Mouse (Mus musculus) embryonic fibroblast, embryonic 13.5 days (primary cell): ENCODE results near the gene Dcun1d4. TPM values are rescaled to one million over a fixed set of nuclear protein-coding genes. Genes with fewer than 3 reads are reported as not detected.
A peak's percentile ranks its signal among the peaks of the same experiment; 100 is the strongest.

Experiments
- H3K27ac ChIP-seq: 2 replicates; pipeline ENCODE4 v1.5.1; 2012; ENCODE audit warnings: low read length, control low read depth, inconsistent platforms; ENCODE audit not compliant: insufficient read depth
- H3K4me1 ChIP-seq: 2 replicates; pipeline ENCODE4 v1.6.1; 2011; ENCODE audit warnings: low read length; ENCODE audit not compliant: control insufficient read depth, insufficient read depth
- H3K4me3 ChIP-seq: 2 replicates; pipeline ENCODE4 v1.5.1; 2011; ENCODE audit warnings: mild to moderate bottlenecking, control low read depth, low read length; ENCODE audit not compliant: insufficient read depth
- CTCF ChIP-seq: IDR thresholded peaks from 2 replicates; pipeline ENCODE4 v1.5.1; 2011; ENCODE audit warnings: mild to moderate bottlenecking, control low read depth, low read length, moderate library complexity, borderline replicate concordance; ENCODE audit not compliant: insufficient read depth
- POLR2A ChIP-seq: IDR thresholded peaks from 2 replicates; pipeline ENCODE4 v1.6.1; 2011; ENCODE audit warnings: low read depth, mild to moderate bottlenecking, control low read depth, low read length, moderate library complexity
- polyA plus RNA-seq: library from polyadenylated mRNA; stranded (reverse); fragments of >200 nt; gene quantifications from 2 replicates; pipeline ENCODE4 v1.2.4, GENCODE M21; 2011; ENCODE audit warnings: low read depth; ENCODE audit not compliant: missing spikeins, insufficient read length

Gene Dcun1d4
- polyA plus RNA-seq, result 27.9 and 36.4 TPM in 2 replicates

GRCm38 (mm10) chr5:73480700-73481099, at the start of gene Dcun1d4:
Gene Dcun1d4, plus strand, starts transcription at chr5:73481000.
- Histone ChIP-seq H3K27ac (no peak within 1 kb of the TSS), H3K4me3 (no peak within 1 kb of the TSS), H3K4me1 (no peaks in the 10 kb centered on the region)
- no peak for TF ChIP-seq CTCF
- TF ChIP-seq POLR2A, result no peak

- Histone ChIP-seq H3K27ac (no peak overlapping the region), H3K4me3 (no peak overlapping the region), H3K4me1 (no peaks in the 10 kb centered on the region)
- TF ChIP-seq POLR2A, result no peak
- peak; percentile 91; the same call in 1 of the 2 replicates for TF ChIP-seq CTCF
Observed at GRCm38 (mm10) chr5:73431581-73431980, 49.2 kb upstream of the Dcun1d4 start.

- H3K4me3 ChIP-seq, result no peak overlapping the region
- H3K4me1 ChIP-seq, result no peaks in the 10 kb centered on the region
- TF ChIP-seq POLR2A (no peak), CTCF (no peak)
- no peak overlapping the region for H3K27ac ChIP-seq
Observed at GRCm38 (mm10) chr5:73432805-73433204, 48.0 kb upstream of the Dcun1d4 start.

GRCm38 (mm10) chr5:73434764-73435163, 46.0 kb upstream of the Dcun1d4 start:
- H3K27ac ChIP-seq, result no peak overlapping the region
- TF ChIP-seq POLR2A (no peak), CTCF (no peak)

GRCm38 (mm10) chr5:73442176-73442575, 38.6 kb upstream of the Dcun1d4 start:
- H3K27ac ChIP-seq, result no peak overlapping the region
- TF ChIP-seq CTCF, result no peak
- TF ChIP-seq POLR2A, result no peak
- no peaks in the 10 kb centered on the region for H3K4me1 ChIP-seq
- no peak overlapping the region for H3K4me3 ChIP-seq

More at GRCm38 (mm10) chr5:73434764-73435163, 46.0 kb upstream of the Dcun1d4 start:
- no peak overlapping the region for H3K4me3 ChIP-seq
- no peaks in the 10 kb centered on the region for H3K4me1 ChIP-seq

GRCm38 (mm10) chr5:73450276-73450675, 30.5 kb upstream of the Dcun1d4 start:
- TF ChIP-seq POLR2A (no peak), CTCF (no peak)
- Histone ChIP-seq H3K4me3 (no peak overlapping the region), H3K4me1 (no peaks in the 10 kb centered on the region), H3K27ac (no peak overlapping the region)

- H3K4me1 ChIP-seq, result no peaks in the 10 kb centered on the region
- no peak for TF ChIP-seq CTCF
- no peak for TF ChIP-seq POLR2A
- no peak overlapping the region for H3K27ac ChIP-seq
- H3K4me3 ChIP-seq, result no peak overlapping the region
Observed at GRCm38 (mm10) chr5:73454502-73455306, 26.1 kb upstream of the Dcun1d4 start.

GRCm38 (mm10) chr5:73455307-73455687, 25.5 kb upstream of the Dcun1d4 start:
- H3K4me3 ChIP-seq, result no peak overlapping the region
- no peak overlapping the region for H3K27ac ChIP-seq
- H3K4me1 ChIP-seq, result no peaks in the 10 kb centered on the region
- TF ChIP-seq POLR2A, result no peak
- no peak for TF ChIP-seq CTCF

- Histone ChIP-seq H3K4me3 (no peak overlapping the region), H3K27ac (no peak overlapping the region), H3K4me1 (no peaks in the 10 kb centered on the region)
- TF ChIP-seq POLR2A (no peak), CTCF (no peak)
Observed at GRCm38 (mm10) chr5:73468462-73469433, 12.1 kb upstream of the Dcun1d4 start.
